Mouse (Mus musculus) embryonic facial prominence, embryonic 12.5 days (tissue): ENCODE measurements at regions not wholly inside any gene's neighbourhood (a gene's known extent, or its start where the extent isn't known, plus 50 kb on each side); places are given as distances from the start of the nearest gene placed in this dataset.

ENCODE experiments used
- ATAC-seq: fragments of 200-750 bp; cut with Nextera tagmentation; 2 replicates; pipeline ENCODE4 v1.8.0; 2017; ENCODE audit not compliant: insufficient number of reproducible peaks, insufficient read depth, low FRiP score, low TSS enrichment
- H3K27ac ChIP-seq: fragments of 300-500 bp; sonication (generic); 2 replicates; pipeline ENCODE4 v1.5.1; 2016; ENCODE audit warnings: mild to moderate bottlenecking
- H3K27me3 ChIP-seq: fragments of 300-500 bp; sonication (generic); 2 replicates; pipeline ENCODE4 v1.6.1; 2016; ENCODE audit warnings: mild to moderate bottlenecking, moderate library complexity
- H3K36me3 ChIP-seq: fragments of 300-500 bp; sonication (generic); 2 replicates; pipeline ENCODE4 v1.6.1; 2016; ENCODE audit warnings: mild to moderate bottlenecking
- H3K4me1 ChIP-seq: fragments of 300-500 bp; sonication (generic); 2 replicates; pipeline ENCODE4 v1.6.1; 2016
- H3K4me2 ChIP-seq: fragments of 300-500 bp; sonication (generic); replicated peaks from 2 replicates; pipeline ENCODE4 v1.6.1; 2016; ENCODE audit warnings: mild to moderate bottlenecking, moderate library complexity
- H3K4me3 ChIP-seq: fragments of 300-500 bp; sonication (generic); 2 replicates; pipeline ENCODE4 v1.5.1; 2016; ENCODE audit warnings: mild to moderate bottlenecking
- H3K9ac ChIP-seq: fragments of 300-500 bp; sonication (generic); 2 replicates; pipeline ENCODE4 v1.6.1; 2016; ENCODE audit warnings: mild to moderate bottlenecking, moderate library complexity
- H3K9me3 ChIP-seq: fragments of 300-500 bp; sonication (generic); 2 replicates; pipeline ENCODE4 v1.6.1; 2016; ENCODE audit warnings: mild to moderate bottlenecking, moderate library complexity
- WGBS: fragments of 180-500 bp; shearing (Covaris S2); methylation state at CpG from one replicate; pipeline ENCODE4 v1.1.7; 2016; 5-methylcytosine and 5-hydroxymethylcytosine counted together

GRCm38 (mm10) chr15:63205150-63205549 is 639.8 kb downstream of the Gsdmc2 start:
- no peaks in the 10 kb centered on the region for H3K9me3 ChIP-seq
- no peak overlapping the region for H3K9ac ChIP-seq
- no peak overlapping the region for H3K27ac ChIP-seq
- no peaks in the 10 kb centered on the region for H3K36me3 ChIP-seq
- ATAC-seq: no peak
- H3K4me3 ChIP-seq: no peak overlapping the region
- no peak overlapping the region for H3K4me2 ChIP-seq
- no peaks in the 10 kb centered on the region for H3K27me3 ChIP-seq
- 93% methylated on average over 1 of the region's 1 CpGs for WGBS
- H3K4me1 ChIP-seq: no peaks in the 10 kb centered on the region

- WGBS: 85% methylated on average over 2 of the region's 2 CpGs
- Histone ChIP-seq H3K4me2 (no peak overlapping the region), H3K27ac (no peak overlapping the region), H3K9ac (no peak overlapping the region), H3K4me3 (no peak overlapping the region), H3K27me3 (no peaks in the 10 kb centered on the region), H3K4me1 (peaks cover 17% of the 10 kb centered on the region), H3K9me3 (no peaks in the 10 kb centered on the region), H3K36me3 (no peaks in the 10 kb centered on the region)
- ATAC-seq: no peak
Observed at GRCm38 (mm10) chr15:63195031-63195430, 649.9 kb downstream of the Gsdmc2 start.

- Histone ChIP-seq H3K4me3 (no peak overlapping the region), H3K36me3 (no peaks in the 10 kb centered on the region), H3K4me2 (no peak overlapping the region), H3K27me3 (no peaks in the 10 kb centered on the region), H3K4me1 (peaks cover 21% of the 10 kb centered on the region), H3K27ac (no peak overlapping the region), H3K9me3 (no peaks in the 10 kb centered on the region), H3K9ac (no peak overlapping the region)
- WGBS: 0% methylated on average over 1 of the region's 1 CpGs
- no peak for ATAC-seq
Observed at GRCm38 (mm10) chr15:63194492-63194797, 650.5 kb downstream of the Gsdmc2 start.

- 40% methylated on average over 2 of the region's 2 CpGs for WGBS
- Histone ChIP-seq H3K36me3 (no peaks in the 10 kb centered on the region), H3K9ac (no peak overlapping the region), H3K4me1 (peaks cover 21% of the 10 kb centered on the region), H3K27me3 (no peaks in the 10 kb centered on the region), H3K4me2 (no peak overlapping the region), H3K27ac (0 out of 2 replicates have a peak overlapping the region, but pooled peaks have one; percentile 17), H3K4me3 (no peak overlapping the region), H3K9me3 (no peaks in the 10 kb centered on the region)
- ATAC-seq: no peak
Observed at GRCm38 (mm10) chr15:63193617-63194491, 651.1 kb downstream of the Gsdmc2 start.

- no peak overlapping the region for H3K9ac ChIP-seq
- peaks cover 21% of the 10 kb centered on the region for H3K4me1 ChIP-seq
- H3K27ac ChIP-seq: no peak overlapping the region
- no peak for ATAC-seq
- no peaks in the 10 kb centered on the region for H3K9me3 ChIP-seq
- 41% methylated on average over 2 of the region's 2 CpGs for WGBS
- H3K27me3 ChIP-seq: no peaks in the 10 kb centered on the region
- H3K4me2 ChIP-seq: no peak overlapping the region
- H3K36me3 ChIP-seq: no peaks in the 10 kb centered on the region
- H3K4me3 ChIP-seq: no peak overlapping the region
Observed at GRCm38 (mm10) chr15:63191731-63192130, 653.2 kb downstream of the Gsdmc2 start.

GRCm38 (mm10) chr15:63190086-63190485 is 654.9 kb downstream of the Gsdmc2 start:
- Histone ChIP-seq H3K27me3 (no peaks in the 10 kb centered on the region), H3K9ac (no peak overlapping the region), H3K27ac (0 out of 2 replicates have a peak overlapping the region, but pooled peaks have one; percentile 41), H3K4me1 (peaks cover 21% of the 10 kb centered on the region), H3K36me3 (no peaks in the 10 kb centered on the region), H3K4me2 (no peak overlapping the region), H3K4me3 (no peak overlapping the region), H3K9me3 (no peaks in the 10 kb centered on the region)
- 18% methylated on average over 2 of the region's 2 CpGs for WGBS
- no peak for ATAC-seq

GRCm38 (mm10) chr15:63171003-63171402 is 674.0 kb downstream of the Gsdmc2 start:
- H3K9me3 ChIP-seq: no peaks in the 10 kb centered on the region
- no peaks in the 10 kb centered on the region for H3K4me1 ChIP-seq
- H3K4me3 ChIP-seq: no peak overlapping the region
- no peaks in the 10 kb centered on the region for H3K36me3 ChIP-seq
- no peak overlapping the region for H3K4me2 ChIP-seq
- H3K9ac ChIP-seq: no peak overlapping the region
- no peaks in the 10 kb centered on the region for H3K27me3 ChIP-seq
- no peak overlapping the region for H3K27ac ChIP-seq
- ATAC-seq: no peak

- no peak for ATAC-seq
- H3K4me1 ChIP-seq: no peaks in the 10 kb centered on the region
- 52% methylated on average over 1 of the region's 1 CpGs for WGBS
- no peaks in the 10 kb centered on the region for H3K27me3 ChIP-seq
- no peak overlapping the region for H3K4me3 ChIP-seq
- no peak overlapping the region for H3K4me2 ChIP-seq
- H3K27ac ChIP-seq: no peak overlapping the region
- no peak overlapping the region for H3K9ac ChIP-seq
- H3K36me3 ChIP-seq: no peaks in the 10 kb centered on the region
- no peaks in the 10 kb centered on the region for H3K9me3 ChIP-seq
Observed at GRCm38 (mm10) chr15:63170171-63170570, 674.8 kb downstream of the Gsdmc2 start.

- Histone ChIP-seq H3K4me1 (peaks cover 14% of the 10 kb centered on the region; the same call in 1 of the 2 replicates), H3K27me3 (no peaks in the 10 kb centered on the region), H3K36me3 (no peaks in the 10 kb centered on the region), H3K4me2 (no peak overlapping the region), H3K9me3 (no peaks in the 10 kb centered on the region), H3K9ac (no peak overlapping the region), H3K27ac (no peak overlapping the region), H3K4me3 (no peak overlapping the region)
- no peak for ATAC-seq
Observed at GRCm38 (mm10) chr15:63166411-63166810, 678.6 kb downstream of the Gsdmc2 start.

GRCm38 (mm10) chr15:63163550-63164279 is 681.3 kb downstream of the Gsdmc2 start:
- Histone ChIP-seq H3K27ac (no peak overlapping the region), H3K4me1 (peaks cover 14% of the 10 kb centered on the region; the same call in 1 of the 2 replicates), H3K9ac (no peak overlapping the region), H3K36me3 (no peaks in the 10 kb centered on the region), H3K4me3 (no peak overlapping the region), H3K4me2 (no peak overlapping the region), H3K9me3 (no peaks in the 10 kb centered on the region), H3K27me3 (no peaks in the 10 kb centered on the region)
- no peak for ATAC-seq
- 16% methylated on average over 6 of the region's 6 CpGs for WGBS

- 67% methylated on average over 4 of the region's 4 CpGs for WGBS
- H3K27me3 ChIP-seq: no peaks in the 10 kb centered on the region
- no peak for ATAC-seq
- H3K36me3 ChIP-seq: no peaks in the 10 kb centered on the region
- H3K4me3 ChIP-seq: no peak overlapping the region
- H3K4me2 ChIP-seq: no peak overlapping the region
- no peaks in the 10 kb centered on the region for H3K9me3 ChIP-seq
- peaks cover 14% of the 10 kb centered on the region; the same call in 1 of the 2 replicates for H3K4me1 ChIP-seq
- H3K27ac ChIP-seq: no peak overlapping the region
- no peak overlapping the region for H3K9ac ChIP-seq
Observed at GRCm38 (mm10) chr15:63162881-63163549, 682.0 kb downstream of the Gsdmc2 start.
